Mouse (Mus musculus): ENCODE data around the gene Wdr83os. TPM values are rescaled to one million over a fixed set of nuclear protein-coding genes. Genes with fewer than 3 reads are reported as not detected.

Gene Wdr83os
- 166 TPM for polyA plus RNA-seq (2012; fragmentation: generic; extraction: Trizol)

DNA sequence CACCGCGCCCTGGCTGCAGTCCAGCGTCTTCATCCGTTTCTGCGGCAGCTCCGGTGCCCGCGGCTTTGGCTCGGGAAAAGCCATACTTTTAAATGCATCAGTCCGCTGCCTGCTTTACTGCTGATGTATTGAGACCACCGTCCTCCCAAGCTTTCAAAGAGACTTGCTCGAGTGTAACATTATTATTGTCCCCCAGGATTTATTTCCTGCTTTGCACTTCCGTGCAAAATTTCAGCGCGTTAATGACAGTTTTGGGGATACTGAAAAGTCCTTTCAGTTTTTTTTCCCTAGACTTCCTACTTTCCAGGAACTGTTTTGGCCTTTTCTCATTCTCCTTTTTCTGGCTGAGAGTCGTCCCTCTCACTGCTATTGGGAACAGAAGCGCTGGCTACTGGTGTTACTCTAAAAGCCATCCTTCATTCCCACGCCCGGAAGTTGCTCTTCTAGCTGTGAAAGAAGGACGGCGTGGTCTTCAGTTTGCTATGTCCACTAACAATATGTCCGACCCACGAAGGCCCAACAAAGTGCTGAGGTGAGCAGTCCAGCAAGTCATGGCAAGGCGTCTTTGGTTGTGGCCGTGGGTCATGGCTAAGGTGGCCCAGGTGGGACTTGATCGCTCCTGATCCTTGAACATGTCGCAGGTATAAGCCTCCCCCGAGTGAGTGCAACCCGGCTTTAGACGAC lies at the start of gene Wdr83os:
Wdr83os (plus strand) TSS at position 209 of the 684 bp plus-strand sequence.
- Histone ChIP-seq H3K27me3 (ENCODE audit: control insufficient read depth, insufficient read depth, insufficient read length) (no peaks in the 10 kb centered on the region), H3K79me2 (ENCODE audit: control insufficient read depth, insufficient read depth) (peaks cover 9% of the 10 kb centered on the region), H3K36me3 (ENCODE audit: control insufficient read depth, insufficient read depth) (peaks cover 2% of the 10 kb centered on the region), H3K4me2 (ENCODE audit: low read depth) (peak within 1 kb of the TSS; percentile 83), H3K4me3 (peak within 1 kb of the TSS; percentile 96), H3ac (ENCODE audit: control insufficient read depth, insufficient read length) (peak within 1 kb of the TSS; percentile 74)
- peak; percentile 0 for TF ChIP-seq POLR2A (IDR thresholded peaks at IDR 0.05; ENCODE audit: insufficient read length, low read depth)
- no peak for TF ChIP-seq MYOG (IDR thresholded peaks at IDR 0.05; ENCODE audit: control insufficient read depth in 1 of 3, insufficient read depth in 1 of 3, insufficient read length in 2 of 3, low read depth in 2 of 3)
- TF ChIP-seq POLR2AphosphoS2 (IDR thresholded peaks at IDR 0.05; ENCODE audit: insufficient read length, low read depth): no peak
- no peak for TF ChIP-seq SRF (IDR thresholded peaks at IDR 0.05; ENCODE audit: control insufficient read depth, insufficient read length, low read depth)
- TF ChIP-seq MYOD1 (IDR thresholded peaks at IDR 0.05; ENCODE audit: control insufficient read depth in 1 of 3, insufficient read length in 2 of 3, low read depth in 2 of 3): no peak

- H3K36me3 ChIP-seq (ENCODE audit: control insufficient read depth, insufficient read depth): peaks cover 25% of the 10 kb centered on the region
- no peak overlapping the region for H3ac ChIP-seq (ENCODE audit: control insufficient read depth, insufficient read length)
- no peaks in the 10 kb centered on the region for H3K27me3 ChIP-seq (ENCODE audit: control insufficient read depth, insufficient read depth, insufficient read length)
- no peak overlapping the region for H3K4me2 ChIP-seq (ENCODE audit: low read depth)
- no peak overlapping the region for H3K4me3 ChIP-seq
- H3K79me2 ChIP-seq (ENCODE audit: control insufficient read depth, insufficient read depth): peaks cover 41% of the 10 kb centered on the region
- TF ChIP-seq SRF (IDR thresholded peaks at IDR 0.05; ENCODE audit: control insufficient read depth, insufficient read length, low read depth) (no peak), POLR2AphosphoS2 (IDR thresholded peaks at IDR 0.05; ENCODE audit: insufficient read length, low read depth) (no peak), POLR2A (IDR thresholded peaks at IDR 0.05; ENCODE audit: insufficient read length, low read depth) (no peak), MYOD1 (IDR thresholded peaks at IDR 0.05; ENCODE audit: control insufficient read depth in 1 of 3, insufficient read length in 2 of 3, low read depth in 2 of 3) (no peak), MAX (IDR thresholded peaks at IDR 0.05; ENCODE audit: low read depth) (no peak), E2F4 (IDR thresholded peaks at IDR 0.05; ENCODE audit: insufficient read depth) (no peak), CEBPB (IDR thresholded peaks at IDR 0.05; ENCODE audit: insufficient read depth, poor library complexity, severe bottlenecking) (no peak), USF1 (IDR thresholded peaks at IDR 0.05; ENCODE audit: low read depth) (no peak), MYOG (IDR thresholded peaks at IDR 0.05; ENCODE audit: control insufficient read depth in 1 of 3, insufficient read depth in 1 of 3, insufficient read length in 2 of 3, low read depth in 2 of 3) (no peak), TCF12 (IDR thresholded peaks at IDR 0.05; ENCODE audit: insufficient read depth, poor library complexity, severe bottlenecking) (no peak), REST (IDR thresholded peaks at IDR 0.05; ENCODE audit: insufficient read depth, insufficient read length) (no peak), TCF3 (IDR thresholded peaks at IDR 0.05; ENCODE audit: insufficient read length, low read depth) (no peak)
These were observed 47.8 kb upstream of the Wdr83os start for GRCm38 (mm10) chr8:85032622-85033311.

- TF ChIP-seq POLR2A (IDR thresholded peaks at IDR 0.05; ENCODE audit: insufficient read length, low read depth) (no peak), MAX (IDR thresholded peaks at IDR 0.05; ENCODE audit: low read depth) (no peak), TCF3 (IDR thresholded peaks at IDR 0.05; ENCODE audit: insufficient read length, low read depth) (no peak), SRF (IDR thresholded peaks at IDR 0.05; ENCODE audit: control insufficient read depth, insufficient read length, low read depth) (no peak), MYOG (IDR thresholded peaks at IDR 0.05; ENCODE audit: control insufficient read depth in 1 of 3, insufficient read depth in 1 of 3, insufficient read length in 2 of 3, low read depth in 2 of 3) (no peak), USF1 (IDR thresholded peaks at IDR 0.05; ENCODE audit: low read depth) (no peak)
- Histone ChIP-seq H3ac (ENCODE audit: control insufficient read depth, insufficient read length) (no peak overlapping the region), H3K79me2 (ENCODE audit: control insufficient read depth, insufficient read depth) (peaks cover 41% of the 10 kb centered on the region), H3K36me3 (ENCODE audit: control insufficient read depth, insufficient read depth) (peaks cover 25% of the 10 kb centered on the region), H3K4me3 (no peak overlapping the region), H3K27me3 (ENCODE audit: control insufficient read depth, insufficient read depth, insufficient read length) (no peaks in the 10 kb centered on the region), H3K4me2 (ENCODE audit: low read depth) (no peak overlapping the region)
These were observed 46.7 kb upstream of the Wdr83os start for GRCm38 (mm10) chr8:85033867-85034266.

GRCm38 (mm10) chr8:85034764-85035163 lies 45.8 kb upstream of the Wdr83os start:
- no peak for TF ChIP-seq SRF (IDR thresholded peaks at IDR 0.05; ENCODE audit: control insufficient read depth, insufficient read length, low read depth)
- peak; percentile 64 for TF ChIP-seq POLR2AphosphoS2 (IDR thresholded peaks at IDR 0.05; ENCODE audit: insufficient read length, low read depth)
- peaks cover 25% of the 10 kb centered on the region for H3K36me3 ChIP-seq (ENCODE audit: control insufficient read depth, insufficient read depth)
- no peaks in the 10 kb centered on the region for H3K27me3 ChIP-seq (ENCODE audit: control insufficient read depth, insufficient read depth, insufficient read length)
- no peak overlapping the region for H3K4me3 ChIP-seq
- no peak overlapping the region for H3ac ChIP-seq (ENCODE audit: control insufficient read depth, insufficient read length)
- peaks cover 41% of the 10 kb centered on the region for H3K79me2 ChIP-seq (ENCODE audit: control insufficient read depth, insufficient read depth)
- H3K4me2 ChIP-seq (ENCODE audit: low read depth): peak overlapping the region; percentile 94

- Histone ChIP-seq H3K4me3 (peak overlapping the region; percentile 95), H3K27me3 (ENCODE audit: control insufficient read depth, insufficient read depth, insufficient read length) (no peaks in the 10 kb centered on the region), H3K4me2 (ENCODE audit: low read depth) (peak overlapping the region; percentile 94), H3K79me2 (ENCODE audit: control insufficient read depth, insufficient read depth) (peaks cover 41% of the 10 kb centered on the region), H3ac (ENCODE audit: control insufficient read depth, insufficient read length) (no peak overlapping the region), H3K36me3 (ENCODE audit: control insufficient read depth, insufficient read depth) (peaks cover 20% of the 10 kb centered on the region)
- TF ChIP-seq TCF12 (IDR thresholded peaks at IDR 0.05; ENCODE audit: insufficient read depth, poor library complexity, severe bottlenecking) (no peak), POLR2A (IDR thresholded peaks at IDR 0.05; ENCODE audit: insufficient read length, low read depth) (no peak), POLR2AphosphoS2 (IDR thresholded peaks at IDR 0.05; ENCODE audit: insufficient read length, low read depth) (no peak), MAX (IDR thresholded peaks at IDR 0.05; ENCODE audit: low read depth) (no peak)
These were observed 45.3 kb upstream of the Wdr83os start for GRCm38 (mm10) chr8:85035165-85035727.
